Mouse (Mus musculus) liver, postnatal 0 days (tissue): ENCODE measurements around the gene Smg9. TPM values are rescaled to one million over a fixed set of nuclear protein-coding genes. Genes with fewer than 3 reads are reported as not detected.

Source experiments
- ATAC-seq: fragments of 200-750 bp; cut with Nextera tagmentation; 2 replicates; pipeline ENCODE4 v1.8.0; 2017; ENCODE audit warnings: mild to moderate bottlenecking, moderate library complexity
- DNase-seq: peaks from one replicate; pipeline ENCODE4 v3.0.0-alpha.2; 2016
- H3K27ac ChIP-seq: fragments of 300-500 bp; sonication (generic); 2 replicates; pipeline ENCODE4 v1.5.1; 2014; ENCODE audit warnings: antibody characterized with exemption, moderate library complexity, mild to moderate bottlenecking, low read depth
- H3K27me3 ChIP-seq: fragments of 300-500 bp; sonication (generic); 2 replicates; pipeline ENCODE4 v1.6.1; 2014; ENCODE audit warnings: low read length, control low read depth, mixed read lengths; ENCODE audit not compliant: insufficient read depth
- H3K36me3 ChIP-seq: fragments of 300-500 bp; sonication (generic); replicated peaks from 2 replicates; pipeline ENCODE4 v1.6.1; 2014; ENCODE audit warnings: mild to moderate bottlenecking, control low read depth, low read length, moderate library complexity, mixed read lengths; ENCODE audit not compliant: insufficient read depth
- H3K4me1 ChIP-seq: fragments of 300-500 bp; sonication (generic); 2 replicates; pipeline ENCODE4 v1.6.1; 2014; ENCODE audit warnings: antibody characterized with exemption, mild to moderate bottlenecking, control low read depth; ENCODE audit not compliant: insufficient read depth
- H3K4me2 ChIP-seq: fragments of 300-500 bp; sonication (generic); 2 replicates; pipeline ENCODE4 v1.6.1; 2014; ENCODE audit warnings: low read depth, mild to moderate bottlenecking, low read length, moderate library complexity, mixed read lengths
- H3K4me3 ChIP-seq: fragments of 300-500 bp; sonication (generic); 2 replicates; pipeline ENCODE4 v1.5.1; 2014; ENCODE audit warnings: low read depth, low read length
- H3K9ac ChIP-seq: fragments of 300-500 bp; sonication (generic); replicated peaks from 2 replicates; pipeline ENCODE4 v1.6.1; 2014; ENCODE audit warnings: mild to moderate bottlenecking, moderate library complexity
- H3K9me3 ChIP-seq: fragments of 300-500 bp; sonication (generic); 2 replicates; pipeline ENCODE4 v1.6.1; 2016; ENCODE audit warnings: mild to moderate bottlenecking, control low read depth, low read length, mixed read lengths
- CTCF ChIP-seq: sonication (generic); IDR thresholded peaks from 2 replicates; pipeline ENCODE4 v1.5.1; 2016; ENCODE audit warnings: antibody characterized with exemption, low read depth
- EP300 ChIP-seq: IDR thresholded peaks from 2 replicates; pipeline ENCODE4 v1.6.1; 2016; ENCODE audit warnings: antibody characterized with exemption, low read depth, mild to moderate bottlenecking
- WGBS: fragments of 180-500 bp; shearing (Covaris S2); extraction: QIAGEN DNeasy Blood & Tissue Kit; methylation state at CpG from one replicate; pipeline ENCODE4 v1.1.7; 2014; ENCODE audit not compliant: insufficient replicate concordance; 5-methylcytosine and 5-hydroxymethylcytosine counted together
- polyA plus RNA-seq: library from polyadenylated mRNA; unstranded; fragments of >200 nt; fragmentation: Nextera tagmentation; extraction: Ambion mirVana; gene quantifications from 2 replicates; pipeline ENCODE4 v1.2.1, GENCODE M21; 2015

Smg9 gene
- polyA plus RNA-seq, 1 experiment from 2014 or later, result 8.7 TPM

DNA sequence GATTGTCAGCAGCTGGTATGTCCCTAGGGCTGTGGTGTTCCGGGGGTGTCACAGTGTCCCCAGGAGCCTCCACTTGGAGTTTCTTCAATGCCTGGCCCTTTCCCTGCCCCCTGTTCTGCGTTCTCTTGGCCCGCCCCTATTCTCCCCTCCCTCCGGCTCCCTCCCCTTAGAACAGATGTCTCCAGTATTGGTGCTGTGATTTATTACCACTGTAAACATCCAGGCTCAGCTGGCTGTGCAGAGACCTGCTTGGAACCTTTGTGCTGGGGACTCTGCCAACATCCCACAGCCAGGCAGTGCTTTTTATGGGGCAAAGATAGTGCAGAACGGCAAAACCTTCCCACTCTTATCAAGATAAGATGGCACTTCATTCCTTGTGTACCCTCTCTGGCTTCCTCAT, 8.3 kb upstream of the Smg9 start:
- ATAC-seq (no peak), DNase-seq (no peak)
- 35% methylated on average over 5 of the region's 5 CpGs for WGBS
- Histone ChIP-seq H3K4me1 (peaks cover 23% of the 10 kb centered on the region), H3K4me3 (no peak overlapping the region), H3K9ac (no peak overlapping the region), H3K4me2 (no peak overlapping the region), H3K36me3 (peaks cover 1% of the 10 kb centered on the region; the same call in 1 of the 2 replicates), H3K27ac (no peak overlapping the region), H3K27me3 (no peaks in the 10 kb centered on the region), H3K9me3 (no peaks in the 10 kb centered on the region)
- TF ChIP-seq CTCF (no peak), EP300 (no peak)

DNA sequence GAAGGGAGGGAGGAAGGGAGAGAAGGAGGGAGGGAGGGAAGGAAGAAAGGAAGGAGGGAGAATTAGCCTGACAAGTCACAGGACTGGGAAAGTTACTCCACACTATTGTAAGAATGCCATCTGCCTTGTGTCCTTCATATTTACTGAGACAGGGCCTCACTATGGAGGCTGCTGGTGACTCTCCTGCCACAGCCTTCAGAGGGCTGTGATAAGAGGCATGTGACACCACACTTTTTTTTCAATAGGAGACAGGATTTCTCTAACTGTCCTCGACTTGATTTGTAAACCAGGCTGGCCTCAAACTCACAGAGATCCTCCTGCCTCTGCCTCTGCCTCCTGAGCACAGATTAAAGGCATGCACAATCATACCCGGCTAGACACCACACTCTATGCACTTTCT, 7.7 kb upstream of the Smg9 start:
- no peak for TF ChIP-seq EP300
- no peak for DNase-seq
- Histone ChIP-seq H3K27me3 (no peaks in the 10 kb centered on the region), H3K9me3 (no peaks in the 10 kb centered on the region), H3K4me2 (no peak overlapping the region), H3K9ac (no peak overlapping the region), H3K4me3 (no peak overlapping the region), H3K4me1 (peaks cover 29% of the 10 kb centered on the region), H3K27ac (no peak overlapping the region), H3K36me3 (no peaks in the 10 kb centered on the region)
- 58% methylated on average over 2 of the region's 2 CpGs for WGBS
- no peak for ATAC-seq

DNA sequence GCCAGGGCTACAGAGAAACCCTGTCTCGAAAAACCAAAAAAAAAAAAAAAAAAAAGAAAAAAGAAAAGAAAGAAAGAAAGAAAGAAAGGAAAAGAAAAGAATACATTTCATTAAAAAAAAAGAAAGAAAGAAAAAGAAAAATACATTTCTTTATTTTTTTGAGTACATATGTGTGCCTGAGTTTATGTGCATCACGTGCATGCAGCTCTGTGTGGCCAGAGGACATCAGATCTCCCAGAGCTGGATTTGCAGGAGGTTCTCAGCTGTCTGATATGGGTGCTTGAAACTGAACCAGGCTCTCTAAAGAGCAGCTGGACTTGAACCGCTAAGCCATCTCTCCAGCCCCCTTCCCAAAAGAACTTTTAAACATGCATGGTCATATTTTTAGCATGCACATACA, 5.4 kb upstream of the Smg9 start:
- DNase-seq (no peak), ATAC-seq (no peak)
- TF ChIP-seq CTCF, result no peak
- no peak for TF ChIP-seq EP300
- H3K9ac ChIP-seq, result no peak overlapping the region
- H3K4me2 ChIP-seq, result peak overlapping the region; percentile 61; the same call in 1 of the 2 replicates
- H3K9me3 ChIP-seq, result no peaks in the 10 kb centered on the region
- H3K27ac ChIP-seq, result peak overlapping the region; percentile 78
- 55% methylated on average over 3 of the region's 3 CpGs for WGBS
- H3K36me3 ChIP-seq, result no peaks in the 10 kb centered on the region
- no peaks in the 10 kb centered on the region for H3K27me3 ChIP-seq
- no peak overlapping the region for H3K4me3 ChIP-seq
- peaks cover 32% of the 10 kb centered on the region for H3K4me1 ChIP-seq

DNA sequence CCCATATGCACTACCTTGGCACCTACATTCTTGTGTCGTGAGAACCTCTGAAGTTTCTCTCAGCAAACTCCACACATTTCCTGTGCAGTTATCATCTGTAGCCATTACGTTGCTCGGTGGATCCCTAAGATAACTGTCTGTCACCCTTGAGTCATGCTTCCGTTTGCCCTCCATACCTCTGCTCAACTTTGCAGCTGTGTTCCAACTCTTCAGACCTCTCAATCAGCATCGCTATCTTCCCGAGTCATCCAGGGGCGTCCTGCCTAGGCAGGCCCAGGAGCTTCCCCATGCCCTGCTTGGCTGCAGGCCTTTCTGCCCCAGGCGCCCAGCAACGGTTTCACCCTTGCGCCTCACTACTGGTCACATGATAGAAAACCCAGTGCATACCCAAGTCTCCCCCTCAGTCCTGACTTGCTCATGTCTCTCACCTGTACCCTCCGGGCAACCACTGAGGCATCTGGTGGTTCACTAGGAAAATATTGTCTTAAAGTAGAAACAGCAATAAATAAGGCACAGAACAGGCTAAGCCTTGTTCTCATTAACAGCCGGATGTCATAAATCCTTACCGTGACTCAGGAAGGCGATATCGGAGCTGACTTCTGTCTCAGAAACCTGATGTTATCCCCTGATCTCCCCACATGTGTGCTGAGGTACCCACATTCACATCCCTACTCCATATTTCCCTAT, 4.8 kb upstream of the Smg9 start:
- Histone ChIP-seq H3K27me3 (no peaks in the 10 kb centered on the region), H3K27ac (peak overlapping the region; percentile 78), H3K4me1 (peaks cover 32% of the 10 kb centered on the region), H3K36me3 (no peaks in the 10 kb centered on the region), H3K9me3 (no peaks in the 10 kb centered on the region), H3K4me3 (0 out of 2 replicates have a peak overlapping the region, but pooled peaks have one; percentile 10), H3K4me2 (peak overlapping the region; percentile 61), H3K9ac (peak overlapping the region; percentile 58)
- no peak for DNase-seq
- TF ChIP-seq CTCF (no peak), EP300 (peak; percentile 78)
- ATAC-seq, result peak; percentile 3
- 31% methylated on average over 15 of the region's 15 CpGs for whole genome bisulfite sequencing

DNA sequence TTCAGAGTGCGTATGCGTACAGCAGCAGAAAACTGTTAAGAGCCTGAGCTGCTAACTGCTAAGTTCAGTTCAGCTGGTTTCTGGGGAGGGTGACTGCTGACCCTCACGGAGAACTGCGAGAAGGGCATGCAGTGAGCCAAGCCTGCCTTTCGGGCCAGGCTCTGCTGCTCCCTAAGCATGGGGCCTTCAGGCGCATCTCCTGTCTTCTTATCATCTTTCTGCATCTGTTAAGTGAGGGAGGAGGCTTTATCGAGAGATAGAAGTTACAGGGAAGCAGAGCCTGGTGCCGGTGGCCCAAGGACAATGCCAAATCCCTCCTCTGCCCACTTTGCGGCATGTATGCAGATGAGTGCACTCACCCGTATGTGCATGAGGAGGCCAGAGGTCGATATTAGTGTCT, 2.6 kb upstream of the Smg9 start:
- TF ChIP-seq EP300, result peak; percentile 82
- no peak for TF ChIP-seq CTCF
- Histone ChIP-seq H3K4me1 (peaks cover 37% of the 10 kb centered on the region), H3K36me3 (no peaks in the 10 kb centered on the region), H3K27me3 (no peaks in the 10 kb centered on the region), H3K9ac (peak overlapping the region; percentile 18; the same call in 1 of the 2 replicates), H3K9me3 (no peaks in the 10 kb centered on the region), H3K27ac (peak overlapping the region; percentile 58; the same call in 1 of the 2 replicates), H3K4me2 (peak overlapping the region; percentile 79), H3K4me3 (no peak overlapping the region)
- ATAC-seq (no peak), DNase-seq (no peak)
- WGBS, result 52% methylated on average over 11 of the region's 11 CpGs

DNA sequence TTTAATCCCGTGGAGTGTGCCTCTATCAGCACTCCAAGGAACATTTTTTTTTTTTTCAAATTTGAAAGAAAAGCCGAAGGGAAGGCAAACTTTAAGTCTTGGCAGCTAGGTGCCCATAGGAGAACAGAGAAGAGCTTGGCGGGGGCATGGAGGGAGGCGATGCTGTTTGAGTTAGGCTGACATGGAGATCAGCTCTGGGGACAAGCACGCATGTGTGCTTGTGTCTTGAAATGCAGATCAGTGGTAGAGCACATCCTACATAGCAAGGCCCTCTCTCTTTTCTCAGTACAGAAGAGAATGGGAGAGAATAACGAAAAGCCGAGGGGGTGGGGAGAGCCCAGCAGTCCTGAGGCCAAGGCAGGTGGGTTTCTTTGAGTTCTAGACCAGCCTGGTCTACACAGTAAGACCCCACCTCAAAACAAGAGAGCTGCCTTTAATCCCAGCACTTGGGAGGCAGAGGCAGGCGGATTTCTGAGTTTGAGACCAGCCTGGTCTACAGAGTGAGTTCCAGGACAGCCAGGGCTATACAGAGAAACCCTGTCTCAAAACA, 980 bp upstream of the Smg9 start:
- H3K27ac ChIP-seq, result peak overlapping the region; percentile 95
- peak overlapping the region; percentile 66 for H3K9ac ChIP-seq
- 81% methylated on average over 8 of the region's 8 CpGs for WGBS
- TF ChIP-seq CTCF, result no peak
- TF ChIP-seq EP300, result no peak
- no peaks in the 10 kb centered on the region; the same call in 1 of the 2 replicates for H3K9me3 ChIP-seq
- peak overlapping the region; percentile 51 for H3K4me3 ChIP-seq
- peaks cover 33% of the 10 kb centered on the region for H3K4me1 ChIP-seq
- peaks cover 8% of the 10 kb centered on the region for H3K36me3 ChIP-seq
- ATAC-seq (no peak), DNase-seq (no peak)
- H3K27me3 ChIP-seq, result no peaks in the 10 kb centered on the region
- peak overlapping the region; percentile 79 for H3K4me2 ChIP-seq
